Mouse (Mus musculus) left cerebral cortex, adult 9 months (tissue): Measurements from ENCODE around the gene Cby3.
"Not testable (repeated sequence)": the region's sequence is repeated elsewhere in the genome, so short reads cannot be mapped to it uniquely, and the experiment has no call there.

Experiments
- DNase-seq, 2 experiments: peaks; one replicate each; pipeline ENCODE4 v3.0.0; 2022; ENCODE audit warnings: low spot score in 2 of 2

The Cby3 gene

DNA sequence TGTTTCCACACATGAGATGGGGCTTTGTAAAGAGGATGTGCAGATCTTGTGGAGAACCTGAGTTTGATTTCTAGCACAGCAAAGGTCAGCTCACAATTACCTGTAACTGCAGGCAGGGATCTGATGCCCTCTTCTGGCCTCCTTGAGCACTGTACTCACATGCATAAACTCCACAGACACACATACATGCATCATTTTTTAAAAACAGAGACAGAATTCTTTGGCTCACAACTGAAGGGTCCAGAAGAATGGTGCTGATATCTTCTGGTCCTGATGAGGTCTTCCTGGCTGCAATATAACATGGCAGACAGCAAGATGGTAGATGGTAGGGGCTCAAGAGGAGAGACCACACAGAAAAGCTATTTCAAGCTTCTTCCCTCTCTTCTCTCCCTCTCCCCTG lies at the start of gene Cby3:
Gene Cby3 (plus strand): TSS at position 301 of the 400 bp plus-strand sequence.
- DNase-seq: no peak

DNA sequence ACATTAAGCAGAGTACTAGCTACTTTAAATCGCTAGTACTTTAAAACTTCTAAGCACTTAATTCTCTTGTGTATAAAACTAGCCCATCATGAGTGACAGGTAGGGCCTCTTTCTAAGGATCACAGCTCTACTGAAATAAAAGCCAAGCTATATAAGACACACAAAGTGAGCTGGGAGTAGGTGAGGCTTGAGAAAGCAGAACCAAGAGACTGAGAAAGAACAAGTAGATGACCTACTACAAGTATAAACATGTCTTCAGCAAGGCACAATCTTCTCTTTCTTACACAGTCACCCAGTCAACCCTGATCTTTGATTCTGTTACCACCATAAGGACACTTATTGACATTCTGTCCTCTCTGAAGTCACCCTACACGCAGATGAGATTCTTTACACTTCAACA lies 41.5 kb upstream of the Cby3 start:
- DNase-seq: no peak

- DNase-seq: not testable (repeated sequence)
Observed at GRCm38 (mm10) chr11:50319343-50319742, 34.9 kb upstream of the Cby3 start.

- DNase-seq: no peak
Observed at GRCm38 (mm10) chr11:50321239-50321638, 33.0 kb upstream of the Cby3 start.

DNA sequence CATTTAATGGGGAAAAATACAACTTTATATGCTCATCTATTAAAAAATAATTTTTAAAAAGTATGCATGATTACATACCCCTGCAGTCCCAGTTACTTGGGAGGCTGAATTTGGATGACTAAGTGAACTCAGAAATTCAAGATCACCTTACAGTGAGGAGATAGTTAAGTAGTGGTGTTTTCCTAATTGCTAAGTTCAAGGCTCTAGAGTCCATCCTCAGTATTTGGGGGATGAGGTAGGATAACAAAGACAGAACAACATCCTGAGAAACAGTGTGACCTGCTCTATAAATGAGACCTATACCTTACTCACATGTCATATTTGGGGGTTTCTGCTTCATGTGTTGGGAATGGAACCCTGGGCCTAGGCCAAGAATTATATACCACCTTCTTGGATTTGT lies 31.9 kb upstream of the Cby3 start:
- DNase-seq: no peak

DNA sequence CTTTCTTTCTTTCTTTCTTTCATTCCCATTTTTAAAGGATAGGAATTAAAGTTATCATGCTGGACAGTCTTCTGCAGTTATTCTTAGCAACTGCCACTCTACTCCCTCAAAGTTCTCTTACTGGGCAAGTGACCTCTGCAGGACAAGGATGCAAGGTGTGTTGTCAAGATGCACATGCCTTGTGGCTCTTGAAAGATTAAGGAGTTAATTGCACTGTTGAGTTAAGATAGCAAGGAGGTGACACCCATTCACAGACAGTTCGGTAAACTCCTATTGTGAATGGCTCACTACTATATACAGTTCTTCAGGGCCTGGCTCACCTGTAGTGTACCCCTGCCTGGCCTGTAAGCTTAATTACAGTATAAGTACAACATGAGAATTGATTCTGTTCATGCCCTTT lies 30.4 kb upstream of the Cby3 start:
- no peak for DNase-seq

DNA sequence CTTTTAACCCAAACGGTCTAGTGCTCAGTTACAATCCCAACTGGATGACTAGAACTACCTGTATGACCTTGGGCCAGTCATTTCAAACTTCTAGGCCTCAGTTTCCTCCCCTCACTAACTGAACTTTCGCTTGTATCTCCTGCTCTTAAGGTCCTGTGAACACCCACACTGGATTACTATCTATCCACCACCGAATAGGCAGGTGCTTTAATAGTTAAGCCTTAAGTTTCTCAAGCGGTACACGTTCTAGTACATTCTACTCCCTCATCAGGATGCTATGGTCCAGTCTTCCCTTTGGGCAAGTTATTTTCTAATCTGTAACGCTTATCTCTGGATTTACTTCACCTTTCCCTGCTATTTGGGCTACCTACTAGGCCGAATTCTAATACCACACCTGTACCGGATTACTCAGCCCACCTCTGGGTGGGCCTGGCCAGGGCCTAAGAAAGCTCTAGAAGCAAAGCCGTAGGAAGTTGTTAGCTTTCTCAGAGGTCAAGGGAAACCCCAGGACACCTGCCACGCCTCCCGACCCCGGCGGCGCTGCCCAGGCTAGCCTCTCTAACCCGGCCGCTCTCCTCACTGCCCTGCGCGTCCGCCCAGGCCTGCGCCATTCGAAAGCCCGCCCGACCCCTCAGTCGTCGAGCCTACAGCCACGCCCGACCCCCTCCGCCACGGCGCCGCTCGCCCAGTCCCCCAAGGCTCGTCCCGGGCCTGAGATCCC lies 29.4 kb upstream of the Cby3 start:
- DNase-seq: no peak

DNA sequence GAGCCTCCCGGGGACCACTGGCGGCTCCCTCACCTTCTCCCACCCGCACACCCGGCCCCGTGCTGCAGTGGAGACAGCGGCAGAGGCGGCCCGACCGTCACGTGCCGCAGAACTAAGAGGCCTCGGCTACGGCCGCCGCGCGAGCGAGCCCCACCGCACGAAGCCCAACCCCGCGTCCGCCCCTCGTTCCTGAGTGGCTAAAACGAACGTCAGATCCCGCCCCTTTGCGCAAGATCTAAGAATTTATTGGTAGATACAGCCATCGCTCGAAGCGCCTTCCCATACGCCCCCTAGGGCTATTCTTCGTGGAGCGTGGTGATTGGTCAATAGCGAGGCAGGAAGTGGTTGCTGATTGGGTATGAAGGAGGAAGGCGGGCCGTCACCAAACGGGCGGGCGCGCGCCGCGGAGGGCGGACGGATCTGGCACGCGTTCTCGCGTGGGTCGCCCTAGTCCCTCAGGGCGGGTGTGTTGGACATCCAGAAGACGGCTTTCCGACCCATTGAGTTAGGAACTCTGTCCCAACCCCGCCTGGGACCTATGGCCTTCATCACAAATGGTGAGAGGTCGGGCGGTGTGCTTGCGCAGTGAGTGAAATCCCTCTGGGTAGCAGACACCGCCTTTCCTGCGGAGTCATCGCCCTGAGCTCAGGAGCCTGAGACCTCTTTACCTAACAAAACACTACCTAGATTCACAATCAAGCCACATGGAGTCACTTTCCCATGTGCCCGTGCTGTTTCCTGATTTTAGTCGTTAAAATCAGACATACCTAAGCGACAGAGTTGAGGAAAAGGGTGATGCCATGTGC lies 28.6 kb upstream of the Cby3 start, which contains the start of gene Canx:
Gene Canx (minus strand): TSS at position 178 of the 806 bp plus-strand sequence.
- DNase-seq: peak; percentile 98 to 100

- peak in 1 of 2 experiments; percentile 11 for DNase-seq
Observed at GRCm38 (mm10) chr11:50326302-50326966, 27.8 kb upstream of the Cby3 start.

GRCm38 (mm10) chr11:50328075-50328625 lies 26.1 kb upstream of the Cby3 start:
- no peak for DNase-seq

- no peak for DNase-seq
Observed at GRCm38 (mm10) chr11:50329378-50329777, 24.9 kb upstream of the Cby3 start.

- no peak for DNase-seq
Observed at GRCm38 (mm10) chr11:50333181-50333580, 21.1 kb upstream of the Cby3 start.

- no peak for DNase-seq
Observed at GRCm38 (mm10) chr11:50336126-50336525, 18.1 kb upstream of the Cby3 start.

GRCm38 (mm10) chr11:50336891-50337290 lies 17.4 kb upstream of the Cby3 start:
- DNase-seq: no peak

- DNase-seq: no peak
Observed at GRCm38 (mm10) chr11:50345486-50345885, 8.8 kb upstream of the Cby3 start.

DNA sequence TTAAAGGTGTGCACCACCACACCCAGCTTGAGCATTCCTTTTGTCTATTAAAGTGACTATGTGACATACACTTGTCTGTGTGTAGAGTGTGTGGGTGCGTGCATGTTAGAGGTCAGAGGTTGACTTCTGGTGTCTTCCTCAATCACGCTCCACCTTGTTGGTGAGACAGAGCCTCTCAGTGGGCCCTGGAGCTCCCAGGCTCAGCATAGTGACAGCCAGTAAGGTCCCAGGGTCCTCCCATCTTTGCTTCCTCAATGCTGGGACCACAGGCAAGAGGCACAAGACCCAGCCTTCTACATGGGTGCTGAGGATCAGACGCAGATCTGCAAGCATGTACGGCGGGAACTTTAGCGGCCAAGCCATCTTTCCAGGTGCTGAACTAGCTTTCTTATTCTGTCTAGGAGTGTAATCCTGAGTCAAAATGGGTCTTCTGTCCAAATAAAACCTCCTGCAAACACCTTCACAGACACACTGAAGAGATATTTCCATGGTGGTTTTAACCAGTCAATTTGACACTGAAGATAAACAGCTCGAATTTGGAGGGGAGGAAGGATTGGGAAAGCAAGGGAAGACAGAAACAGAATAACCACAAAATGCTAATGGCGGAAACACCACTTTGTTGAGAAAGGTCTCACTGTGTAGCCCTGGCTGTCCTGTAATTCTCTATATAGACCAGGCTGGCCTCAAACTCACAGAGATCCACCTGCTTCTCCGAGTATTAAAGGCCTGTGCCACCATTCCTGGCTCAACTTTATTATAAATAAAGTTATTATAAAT lies 7.8 kb upstream of the Cby3 start:
- no peak for DNase-seq

DNA sequence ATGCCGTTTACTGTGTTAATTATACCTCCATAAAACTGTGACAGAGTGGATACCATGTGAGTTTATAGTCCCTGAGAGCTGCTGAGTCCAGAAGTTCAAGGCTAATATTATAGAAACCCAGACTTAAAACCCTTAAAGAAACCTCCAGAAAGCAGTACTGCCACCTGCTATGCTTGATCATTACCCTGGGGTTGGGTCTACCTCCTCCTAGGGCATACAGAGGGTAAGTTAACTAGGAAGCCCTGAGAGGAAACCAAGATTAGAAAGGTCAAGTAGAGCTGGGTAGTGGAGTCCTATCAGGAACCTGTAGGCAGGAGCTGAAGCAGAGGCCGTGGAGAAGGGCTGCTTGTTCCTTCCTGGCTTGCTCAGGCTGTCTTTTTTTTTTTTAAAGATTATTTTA lies 2.1 kb upstream of the Cby3 start:
- DNase-seq: no peak

DNA sequence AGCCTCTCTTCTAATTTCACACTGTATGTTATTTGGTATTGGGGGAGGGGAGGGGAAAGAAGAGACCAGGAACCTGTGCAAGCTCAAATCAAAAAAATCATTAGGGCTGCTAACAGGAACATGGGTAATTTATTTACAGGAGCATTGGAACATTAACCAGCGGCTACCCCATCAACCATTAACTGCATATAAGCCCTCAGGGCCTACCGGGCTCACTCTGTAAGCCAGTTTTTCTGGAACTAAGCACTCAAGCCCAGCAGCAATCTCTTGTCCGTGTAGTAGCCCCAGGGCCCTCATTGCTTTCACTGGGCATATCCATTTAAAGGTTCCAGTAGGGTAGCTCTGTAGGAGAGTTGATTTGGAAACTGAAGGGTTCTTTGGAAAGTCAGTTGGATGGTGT lies 589 bp downstream of the Cby3 start:
- no peak for DNase-seq

DNA sequence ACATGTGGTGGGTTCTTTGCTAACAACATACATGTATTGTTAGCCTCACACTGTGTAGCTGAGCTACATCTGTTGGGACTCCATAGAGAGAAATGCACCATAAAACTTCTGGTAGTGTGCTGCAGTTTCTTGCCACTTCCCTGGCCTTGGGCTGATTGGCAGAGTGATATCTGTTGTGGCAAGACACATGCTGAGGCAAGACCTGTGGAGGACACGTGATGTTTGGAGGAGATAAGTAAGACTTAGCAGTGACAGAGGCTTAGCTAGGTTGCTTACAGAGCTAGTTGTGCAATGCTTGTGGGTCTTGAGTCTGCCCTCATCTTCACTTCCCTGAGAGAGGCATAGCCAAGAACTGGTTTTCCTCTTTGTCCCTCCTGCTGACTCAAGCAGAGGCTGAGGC lies 1.1 kb downstream of the Cby3 start:
- DNase-seq: no peak

GRCm38 (mm10) chr11:50358950-50359861 lies 4.9 kb downstream of the Cby3 start:
- DNase-seq: peak in 1 of 2 experiments; percentile 58
